Mouse (Mus musculus): Measurements from ENCODE around the gene Pimreg.

DNA sequence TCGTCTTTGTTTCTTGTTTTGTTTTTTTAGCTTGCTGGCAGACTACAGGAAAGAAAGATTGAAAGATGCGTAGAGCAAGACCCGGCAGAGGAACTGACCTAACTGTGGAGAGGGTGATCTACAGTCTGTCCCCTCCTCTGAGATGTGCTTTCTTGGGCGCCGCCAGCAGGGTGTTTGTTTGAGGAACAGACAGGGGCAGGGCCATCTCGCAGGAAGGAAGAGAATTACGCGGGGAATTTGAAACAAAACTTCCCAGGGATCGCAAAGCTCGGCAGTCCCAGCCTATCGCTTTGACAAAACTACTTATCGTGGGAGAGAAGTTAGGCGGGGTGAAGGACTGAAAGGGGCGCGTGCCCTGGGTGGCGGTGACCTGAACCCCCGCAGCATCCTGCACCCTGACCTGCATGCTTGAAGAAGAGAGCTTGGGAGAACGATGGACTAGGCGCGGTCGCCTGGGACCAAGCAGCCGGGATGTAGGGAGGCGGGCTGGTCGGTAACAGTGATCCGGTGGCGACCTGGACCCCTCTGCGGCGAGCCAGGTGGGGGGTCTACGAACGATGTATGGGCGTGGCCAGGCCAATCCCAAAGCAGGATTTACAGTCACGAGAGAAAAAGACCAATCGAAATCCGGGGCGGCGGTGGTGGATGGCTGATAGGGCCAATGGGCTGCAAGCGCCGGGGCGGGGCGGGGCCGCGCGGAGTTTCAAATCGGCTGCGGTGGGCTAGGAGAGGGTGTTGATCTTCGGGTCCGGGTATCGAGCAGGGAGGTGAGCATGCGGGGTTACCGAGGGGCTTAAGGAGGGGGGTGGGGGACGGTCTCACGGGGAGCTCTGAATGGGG lies at the start of gene Pimreg:
- TF ChIP-seq POLR2A (IDR thresholded peaks at IDR 0.05; ENCODE audit: borderline replicate concordance, insufficient read depth, low read length) (no peak), CTCF (IDR thresholded peaks at IDR 0.05; ENCODE audit: borderline replicate concordance, insufficient read depth, low read depth, low read length) (no peak)
